Mouse (Mus musculus): Measurements from ENCODE around the gene Fbxl17. TPM values are rescaled to one million over a fixed set of nuclear protein-coding genes. Genes with fewer than 3 reads are reported as not detected.

The Fbxl17 gene
- polyA plus RNA-seq, 1 experiment from 2014 or later, result 7.5 TPM

DNA sequence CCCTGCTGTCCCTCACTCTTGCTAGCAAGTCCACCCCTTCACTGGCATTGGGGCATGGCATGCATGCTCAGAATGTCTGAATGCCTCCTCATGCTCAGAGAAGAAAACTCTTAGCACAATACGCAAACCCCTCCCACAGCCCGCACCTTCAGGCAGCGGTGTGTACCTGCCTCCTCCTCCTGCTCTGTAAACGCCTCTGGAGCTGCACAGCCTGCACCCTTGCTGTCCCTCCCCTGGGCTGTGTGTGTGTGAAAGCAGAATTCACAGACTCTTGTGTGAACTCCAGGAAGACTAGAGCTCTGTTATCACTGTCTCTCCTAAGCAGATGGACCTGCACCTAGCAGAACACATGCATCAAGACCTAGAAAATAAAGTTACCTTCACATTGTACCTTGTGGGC is 76.0 kb downstream of the Fbxl17 start:
- Histone ChIP-seq H3K36me3 (0 out of 2 replicates have a peak, but pooled peaks cover 5% of the 10 kb centered on the region), H3K9ac (replicated peaks) (no peak overlapping the region), H3K27me3 (no peaks in the 10 kb centered on the region), H3K9me3 (0 out of 2 replicates have a peak, but pooled peaks cover 5% of the 10 kb centered on the region), H3K4me3 (replicated peaks) (no peak overlapping the region), H3K27ac (no peak overlapping the region), H3K4me1 (replicated peaks) (no peaks in the 10 kb centered on the region), H3K4me2 (no peak overlapping the region)
- 79% methylated on average over 4 of the region's 4 CpGs for WGBS
- ATAC-seq (ENCODE audit: insufficient number of reproducible peaks, insufficient read depth, low FRiP score, low TSS enrichment, low read depth), result no peak

GRCm38 (mm10) chr17:63422685-63423084 is 77.1 kb downstream of the Fbxl17 start:
- no peaks in the 10 kb centered on the region for H3K4me1 ChIP-seq (replicated peaks)
- no peaks in the 10 kb centered on the region for H3K27me3 ChIP-seq
- no peak overlapping the region for H3K4me3 ChIP-seq (replicated peaks)
- 87% methylated on average over 5 of the region's 5 CpGs for WGBS
- ATAC-seq (ENCODE audit: insufficient number of reproducible peaks, insufficient read depth, low FRiP score, low TSS enrichment, low read depth), result no peak
- 0 out of 2 replicates have a peak, but pooled peaks cover 5% of the 10 kb centered on the region for H3K9me3 ChIP-seq
- H3K27ac ChIP-seq, result no peak overlapping the region
- no peak overlapping the region for H3K4me2 ChIP-seq
- H3K9ac ChIP-seq (replicated peaks), result no peak overlapping the region
- 0 out of 2 replicates have a peak, but pooled peaks cover 5% of the 10 kb centered on the region for H3K36me3 ChIP-seq

GRCm38 (mm10) chr17:63421864-63422263 is 78.0 kb downstream of the Fbxl17 start:
- H3K4me3 ChIP-seq (replicated peaks), result no peak overlapping the region
- H3K4me2 ChIP-seq, result no peak overlapping the region
- 83% methylated on average over 2 of the region's 2 CpGs for WGBS
- no peak for ATAC-seq (ENCODE audit: insufficient number of reproducible peaks, insufficient read depth, low FRiP score, low TSS enrichment, low read depth)
- H3K9me3 ChIP-seq, result 0 out of 2 replicates have a peak, but pooled peaks cover 5% of the 10 kb centered on the region
- H3K27me3 ChIP-seq, result no peaks in the 10 kb centered on the region
- no peak overlapping the region for H3K27ac ChIP-seq
- H3K36me3 ChIP-seq, result 0 out of 2 replicates have a peak, but pooled peaks cover 5% of the 10 kb centered on the region
- no peaks in the 10 kb centered on the region for H3K4me1 ChIP-seq (replicated peaks)
- H3K9ac ChIP-seq (replicated peaks), result no peak overlapping the region

GRCm38 (mm10) chr17:63419503-63419902 is 80.3 kb downstream of the Fbxl17 start:
- Histone ChIP-seq H3K36me3 (0 out of 2 replicates have a peak, but pooled peaks cover 5% of the 10 kb centered on the region), H3K9me3 (0 out of 2 replicates have a peak, but pooled peaks cover 5% of the 10 kb centered on the region), H3K4me1 (replicated peaks) (no peaks in the 10 kb centered on the region), H3K4me3 (replicated peaks) (no peak overlapping the region), H3K4me2 (no peak overlapping the region), H3K27me3 (no peaks in the 10 kb centered on the region), H3K27ac (no peak overlapping the region), H3K9ac (replicated peaks) (no peak overlapping the region)
- 89% methylated on average over 6 of the region's 6 CpGs for WGBS
- no peak for ATAC-seq (ENCODE audit: insufficient number of reproducible peaks, insufficient read depth, low FRiP score, low TSS enrichment, low read depth)

- H3K27me3 ChIP-seq, result no peaks in the 10 kb centered on the region
- no peak overlapping the region for H3K27ac ChIP-seq
- 95% methylated on average over 1 of the region's 1 CpGs for WGBS
- H3K4me2 ChIP-seq, result no peak overlapping the region
- no peak for ATAC-seq (ENCODE audit: insufficient number of reproducible peaks, insufficient read depth, low FRiP score, low TSS enrichment, low read depth)
- 0 out of 2 replicates have a peak, but pooled peaks cover 6% of the 10 kb centered on the region for H3K9me3 ChIP-seq
- H3K4me3 ChIP-seq (replicated peaks), result no peak overlapping the region
- H3K4me1 ChIP-seq (replicated peaks), result no peaks in the 10 kb centered on the region
- peaks cover 6% of the 10 kb centered on the region; the same call in 1 of the 2 replicates for H3K36me3 ChIP-seq
- H3K9ac ChIP-seq (replicated peaks), result no peak overlapping the region
These were observed 85.7 kb downstream of the Fbxl17 start for GRCm38 (mm10) chr17:63413973-63414580.

- ATAC-seq (ENCODE audit: insufficient number of reproducible peaks, insufficient read depth, low FRiP score, low TSS enrichment, low read depth), result no peak
- no peak overlapping the region for H3K9ac ChIP-seq (replicated peaks)
- 69% methylated on average over 3 of the region's 3 CpGs for WGBS
These were observed 88.3 kb downstream of the Fbxl17 start for GRCm38 (mm10) chr17:63411564-63411963.

DNA sequence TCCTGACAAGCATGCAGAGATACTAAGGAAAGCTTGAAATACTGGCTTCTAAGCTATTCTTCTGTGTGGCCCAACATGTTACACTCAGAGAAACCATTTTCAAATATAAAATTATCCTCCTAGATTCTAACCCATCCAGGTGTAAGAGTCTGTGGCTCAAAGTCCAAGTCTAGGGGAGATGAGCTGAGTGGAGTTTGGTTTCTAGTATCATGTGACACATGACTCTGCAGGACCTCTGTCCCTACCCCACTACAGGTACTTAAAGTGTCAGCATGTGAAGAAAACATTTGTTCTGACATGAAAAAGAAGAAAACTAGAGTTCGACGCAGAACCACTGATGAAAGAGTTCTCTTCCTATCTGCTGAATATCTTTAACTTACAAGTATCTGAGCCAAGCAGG is 89.7 kb downstream of the Fbxl17 start:
- Histone ChIP-seq H3K27ac (no peak overlapping the region), H3K27me3 (no peaks in the 10 kb centered on the region)
- 90% methylated on average over 2 of the region's 2 CpGs for WGBS

More at GRCm38 (mm10) chr17:63411564-63411963, 88.3 kb downstream of the Fbxl17 start:
- Histone ChIP-seq H3K4me3 (replicated peaks) (no peak overlapping the region), H3K27me3 (no peaks in the 10 kb centered on the region), H3K27ac (no peak overlapping the region), H3K4me2 (no peak overlapping the region), H3K4me1 (replicated peaks) (0 out of 2 replicates have a peak, but pooled peaks cover under 1% of the 10 kb centered on the region), H3K9me3 (0 out of 2 replicates have a peak, but pooled peaks cover 6% of the 10 kb centered on the region), H3K36me3 (peaks cover 6% of the 10 kb centered on the region; the same call in 1 of the 2 replicates)

GRCm38 (mm10) chr17:63405955-63406354 is 93.9 kb downstream of the Fbxl17 start:
- H3K4me2 ChIP-seq, result no peak overlapping the region
- H3K4me1 ChIP-seq (replicated peaks), result peaks cover 18% of the 10 kb centered on the region
- ATAC-seq (ENCODE audit: insufficient number of reproducible peaks, insufficient read depth, low FRiP score, low TSS enrichment, low read depth), result no peak
- H3K27me3 ChIP-seq, result no peaks in the 10 kb centered on the region
- H3K9me3 ChIP-seq, result no peaks in the 10 kb centered on the region
- no peaks in the 10 kb centered on the region for H3K36me3 ChIP-seq
- H3K27ac ChIP-seq, result no peak overlapping the region
- H3K4me3 ChIP-seq (replicated peaks), result no peak overlapping the region
- 22% methylated on average over 4 of the region's 4 CpGs for WGBS
- no peak overlapping the region for H3K9ac ChIP-seq (replicated peaks)

More for the DNA sequence above, 89.7 kb downstream of the Fbxl17 start:
- Histone ChIP-seq H3K4me1 (replicated peaks) (peaks cover 8% of the 10 kb centered on the region; the same call in 1 of the 2 replicates), H3K9ac (replicated peaks) (no peak overlapping the region), H3K4me3 (replicated peaks) (no peak overlapping the region), H3K36me3 (peaks cover 6% of the 10 kb centered on the region; the same call in 1 of the 2 replicates), H3K9me3 (0 out of 2 replicates have a peak, but pooled peaks cover 6% of the 10 kb centered on the region), H3K4me2 (no peak overlapping the region)
- no peak for ATAC-seq (ENCODE audit: insufficient number of reproducible peaks, insufficient read depth, low FRiP score, low TSS enrichment, low read depth)

DNA sequence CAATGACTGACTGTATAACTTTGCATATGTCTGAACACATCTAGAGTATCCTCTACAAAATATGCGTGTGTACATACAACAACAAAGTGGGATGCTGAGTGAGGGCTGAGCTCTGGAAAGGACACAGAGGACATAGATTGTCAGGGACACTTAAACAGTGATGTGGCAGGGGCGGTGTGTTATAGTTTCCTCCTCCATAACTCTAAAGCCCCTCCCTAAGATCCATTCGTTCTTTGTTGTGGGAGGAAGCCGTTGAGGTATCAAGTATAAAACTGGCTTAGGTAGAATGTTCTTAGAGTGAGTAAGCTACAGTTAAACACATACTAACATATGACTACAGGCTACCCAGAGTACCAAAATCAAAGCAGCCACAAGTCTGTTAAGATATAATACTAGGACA is 94.3 kb downstream of the Fbxl17 start:
- WGBS, result 62% methylated on average over 4 of the region's 4 CpGs
- no peak for ATAC-seq (ENCODE audit: insufficient number of reproducible peaks, insufficient read depth, low FRiP score, low TSS enrichment, low read depth)

DNA sequence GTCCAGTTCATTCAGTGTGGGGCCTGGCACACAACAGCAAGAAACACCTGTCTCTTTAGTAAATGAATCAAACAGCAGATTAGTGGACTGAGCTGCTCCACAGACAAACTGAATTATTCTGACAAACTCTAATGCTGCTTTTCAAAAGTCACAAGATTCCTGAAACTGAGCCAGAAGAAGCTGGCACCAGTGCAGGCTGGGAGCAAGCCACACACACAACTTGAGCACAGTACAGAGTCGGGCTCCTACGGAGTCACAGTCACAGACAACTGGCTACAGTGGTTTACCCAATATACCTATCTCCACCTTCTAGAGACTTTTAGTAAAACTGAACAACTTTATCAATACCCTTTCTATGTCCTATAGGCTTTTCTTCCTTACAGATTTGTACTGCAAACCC is 94.8 kb downstream of the Fbxl17 start:
- no peaks in the 10 kb centered on the region for H3K36me3 ChIP-seq
- H3K4me1 ChIP-seq (replicated peaks), result peaks cover 18% of the 10 kb centered on the region
- no peak overlapping the region for H3K4me2 ChIP-seq
- H3K4me3 ChIP-seq (replicated peaks), result no peak overlapping the region
- WGBS, result 71% methylated on average over 2 of the region's 2 CpGs
- H3K27ac ChIP-seq, result no peak overlapping the region
- no peaks in the 10 kb centered on the region for H3K27me3 ChIP-seq
- ATAC-seq (ENCODE audit: insufficient number of reproducible peaks, insufficient read depth, low FRiP score, low TSS enrichment, low read depth), result no peak
- H3K9ac ChIP-seq (replicated peaks), result no peak overlapping the region
- no peaks in the 10 kb centered on the region for H3K9me3 ChIP-seq

More for the DNA sequence above, 94.3 kb downstream of the Fbxl17 start:
- no peaks in the 10 kb centered on the region for H3K36me3 ChIP-seq
- H3K4me2 ChIP-seq, result no peak overlapping the region
- H3K9ac ChIP-seq (replicated peaks), result no peak overlapping the region
- H3K4me1 ChIP-seq (replicated peaks), result peaks cover 18% of the 10 kb centered on the region
- no peak overlapping the region for H3K4me3 ChIP-seq (replicated peaks)
- no peaks in the 10 kb centered on the region for H3K9me3 ChIP-seq
- H3K27ac ChIP-seq, result no peak overlapping the region
- H3K27me3 ChIP-seq, result no peaks in the 10 kb centered on the region

GRCm38 (mm10) chr17:63403801-63404415 is 95.9 kb downstream of the Fbxl17 start:
- no peaks in the 10 kb centered on the region for H3K36me3 ChIP-seq
- ATAC-seq (ENCODE audit: insufficient number of reproducible peaks, insufficient read depth, low FRiP score, low TSS enrichment, low read depth), result no peak
- H3K9ac ChIP-seq (replicated peaks), result no peak overlapping the region
- no peaks in the 10 kb centered on the region for H3K9me3 ChIP-seq
- H3K4me1 ChIP-seq (replicated peaks), result peaks cover 18% of the 10 kb centered on the region
- no peaks in the 10 kb centered on the region for H3K27me3 ChIP-seq
- H3K27ac ChIP-seq, result no peak overlapping the region
- no peak overlapping the region for H3K4me2 ChIP-seq
- H3K4me3 ChIP-seq (replicated peaks), result no peak overlapping the region

All from limb, embryonic 12.5 days (tissue).